Mouse (Mus musculus): ENCODE measurements around the gene Trub2. TPM values are rescaled to one million over a fixed set of nuclear protein-coding genes. Genes with fewer than 3 reads are reported as not detected.
A peak's percentile ranks its signal among the peaks of the same experiment; 100 is the strongest.

Trub2 gene
- total and polyA plus RNA-seq, 3 experiments: 40.9 to 44.7 TPM; not detected in 1

GRCm38 (mm10) chr2:29803400-29803831 is 15.1 kb upstream of the Trub2 start (continued):
- TF ChIP-seq UBTF (IDR thresholded peaks at IDR 0.05; ENCODE audit: borderline replicate concordance, insufficient read depth, low read depth, low read length) (no peak), USF2 (IDR thresholded peaks at IDR 0.05; ENCODE audit: borderline replicate concordance in 1 of 2, insufficient read depth in 1 of 2, low read depth in 1 of 2, low read length in 2 of 2) (no peak), CTCF (IDR thresholded peaks at IDR 0.05 in 2 of 3, conservative IDR thresholded peaks at IDR 0.05 in 1 of 3; ENCODE audit: control insufficient read depth in 1 of 3, insufficient read depth in 1 of 3, low read depth in 2 of 3, low read length in 3 of 3, poor library complexity in 1 of 3, severe bottlenecking in 1 of 3) (peak; percentile 44 to 58 (median 55)), RCOR1 (IDR thresholded peaks at IDR 0.05; ENCODE audit: low read depth, low read length) (no peak), USF1 (IDR thresholded peaks at IDR 0.05; ENCODE audit: low read depth, low read length) (no peak), SMC3 (IDR thresholded peaks at IDR 0.05; ENCODE audit: low read depth, low read length) (peak; percentile 31), GATA1 (IDR thresholded peaks at IDR 0.05; ENCODE audit: low read depth, low read length) (no peak), SIN3A (IDR thresholded peaks at IDR 0.05; ENCODE audit: low read length) (peak; percentile 53; the same call in 1 of the 2 replicates), ZC3H11A (IDR thresholded peaks at IDR 0.05; ENCODE audit: low read depth, low read length) (no peak), CHD1 (IDR thresholded peaks at IDR 0.05; ENCODE audit: low read depth, low read length) (no peak), KAT2A (conservative IDR thresholded peaks at IDR 0.05; ENCODE audit: low read depth, low read length) (no peak), ZMIZ1 (IDR thresholded peaks at IDR 0.05; ENCODE audit: low read depth, low read length) (no peak), NELFE (IDR thresholded peaks at IDR 0.05; ENCODE audit: low read depth, low read length) (no peak), MXI1 (IDR thresholded peaks at IDR 0.05; ENCODE audit: low read depth, low read length) (no peak), ELF1 (IDR thresholded peaks at IDR 0.05; ENCODE audit: low read depth, low read length) (no peak), EP300 (IDR thresholded peaks at IDR 0.05; ENCODE audit: low read depth in 1 of 2, low read length in 2 of 2) (no peak), CHD2 (IDR thresholded peaks at IDR 0.05; ENCODE audit: low read length) (no peak)

GRCm38 (mm10) chr2:29802827-29803201 is 14.5 kb upstream of the Trub2 start:
- peak overlapping the region; percentile 68 to 70 for H3K4me3 ChIP-seq (ENCODE audit: control insufficient read depth in 1 of 2, insufficient read depth in 1 of 2, low read depth in 2 of 2, low read length in 2 of 2)
- H3K27me3 ChIP-seq (ENCODE audit: control insufficient read depth in 1 of 2, insufficient read depth in 2 of 2, low read length in 2 of 2): no peaks in the 10 kb centered on the region
- H3K79me2 ChIP-seq (ENCODE audit: control insufficient read depth, insufficient read depth, low read length, poor library complexity): 0 out of 2 replicates have a peak, but pooled peaks cover 1% of the 10 kb centered on the region
- DNase-seq (ENCODE audit: low read depth, low spot score): peak; percentile 50
- H3K36me3 ChIP-seq (ENCODE audit: control insufficient read depth in 1 of 2, insufficient read depth in 2 of 2, low read length in 2 of 2): no peaks in the 10 kb centered on the region; a peak in 1 of 4 replicates
- H3K27ac ChIP-seq (ENCODE audit: control insufficient read depth, low read depth, low read length): no peak overlapping the region
- no peaks in the 10 kb centered on the region for H3K9me3 ChIP-seq (replicated peaks; ENCODE audit: insufficient read depth, low read length)
- TF ChIP-seq TCF12 (IDR thresholded peaks at IDR 0.05; ENCODE audit: low read depth, low read length) (no peak), UBTF (IDR thresholded peaks at IDR 0.05; ENCODE audit: borderline replicate concordance, insufficient read depth, low read depth, low read length) (0 out of 2 replicates have a peak, but pooled peaks have one; percentile 53)
- H3K9ac ChIP-seq (ENCODE audit: control insufficient read depth, low read depth, low read length, poor library complexity, severe bottlenecking): peak overlapping the region; percentile 73
- H3K4me1 ChIP-seq (ENCODE audit: control insufficient read depth in 1 of 2, insufficient read depth in 2 of 2, low read length in 2 of 2): peaks cover 3 to 7% of the 10 kb centered on the region in 2 experiments; a peak in 2 of 4 replicates

All from MEL (cell line).